In genomic region chr8:111597310-111597709, GRCm38 (mm10) we compare ENCODE assay signal across 9 mouse cellular contexts. TPM values are rescaled to one million over a fixed set of nuclear protein-coding genes. Genes with fewer than 3 reads are reported as not detected.
DNase-seq lines count a peak whose midpoint lies in the region; ATAC-seq lines count a peak whose summit lies in the region.
"Had no signal": no experiment of that assay in that cellular context is flagged by ENCODE, and none has a peak within 500 bp of the region (broad histone marks: within the 10 kb centered on the region; RNA-seq: fewer than 3 reads in every experiment).

No protein-coding gene starts in this region.

- no peak overlapping the region for H3K4me2 ChIP-seq in hindbrain, embryonic 16.5 days (ENCODE audit: low read length)
- H3K4me2 ChIP-seq: forebrain, embryonic 12.5 days had no signal

- no peaks in the 10 kb centered on the region for H3K27me3 ChIP-seq in hindbrain, embryonic 16.5 days (replicated peaks; ENCODE audit: control insufficient read depth, insufficient read depth, low read length)
- H3K27me3 ChIP-seq: forebrain, embryonic 12.5 days had no signal

- peak overlapping the region; percentile 60 for H3K27ac ChIP-seq in hindbrain, embryonic 16.5 days (ENCODE audit: low read depth, low read length)
- H3K27ac ChIP-seq: forebrain, embryonic 12.5 days had no signal

- ATAC-seq in common myeloid progenitor, adult 5-6 weeks (replicated peaks; ENCODE audit: low read depth, poor library complexity, severe bottlenecking): 0 out of 2 replicates have a peak, but pooled peaks have one; percentile 5
- no peak for ATAC-seq in hindbrain, embryonic 16.5 days

- intact Hi-C loops in heart, postnatal 36 days (cut with DNase I): loop anchor here (2.0 kb wide), 2 partner anchors 21 to 59 kb away; no protein-coding TSS in a partner anchor

- WGBS in hindbrain, embryonic 16.5 days: 64% methylated on average over 1 of the region's 1 CpGs

- H3K9me3 ChIP-seq in hindbrain, embryonic 16.5 days (ENCODE audit: control insufficient read depth, low read length): no peaks in the 10 kb centered on the region
- H3K9me3 ChIP-seq: forebrain, embryonic 12.5 days had no signal

- no peak overlapping the region for H3K4me3 ChIP-seq in hindbrain, embryonic 16.5 days (ENCODE audit: low read length)
- H3K4me3 ChIP-seq: forebrain, embryonic 12.5 days had no signal

- peaks cover 25% of the 10 kb centered on the region for H3K4me1 ChIP-seq in hindbrain, embryonic 16.5 days (ENCODE audit: control insufficient read depth, insufficient read depth, low read depth, low read length)

- no peak overlapping the region for H3K9ac ChIP-seq in hindbrain, embryonic 16.5 days (ENCODE audit: low read depth, low read length)
- H3K9ac ChIP-seq: forebrain, embryonic 12.5 days had no signal

- H3K36me3 ChIP-seq in hindbrain, embryonic 16.5 days (ENCODE audit: control insufficient read depth, insufficient read depth, low read length): no peaks in the 10 kb centered on the region
- H3K36me3 ChIP-seq: forebrain, embryonic 12.5 days had no signal

- peak; percentile 94 for DNase-seq in heart, adult 11 months
- no peak for DNase-seq in heart, postnatal 36 days
- peak; percentile 86 for DNase-seq in lung, postnatal 25 days (ENCODE audit: low spot score)
- DNase-seq in frontal cortex, postnatal 14 days (ENCODE audit: low spot score in 2 of 2): no peak
- no peak for DNase-seq in urinary bladder, postnatal 36 days (ENCODE audit: low spot score in 2 of 2)
- DNase-seq in cerebellum, postnatal 10 days: no peak

RNA-seq across cellular contexts. Expression of gene Ldhd, which starts 32.9 kb away (rescaled TPM):
- total RNA-seq in heart, postnatal 36 days (2021): 10 to 100 TPM; 36.7 to 43.6 TPM
- total RNA-seq in common myeloid progenitor, adult 5-6 weeks (2017): 0.32 and 0.87 TPM in 2 replicates
- 1.3 and 1.5 TPM in 2 replicates for polyA plus RNA-seq in hindbrain, embryonic 16.5 days (2015; fragmentation: Nextera tagmentation; extraction: Ambion mirVana)

RNA-seq across cellular contexts. Expression of gene Zfp1, which starts 45.9 kb away (rescaled TPM):
- total RNA-seq in heart, postnatal 36 days (2021): 1 to 10 TPM; 8.1 to 8.4 TPM
- 9.8 and 13.0 TPM in 2 replicates for total RNA-seq in common myeloid progenitor, adult 5-6 weeks (2017)
- polyA plus RNA-seq in hindbrain, embryonic 16.5 days (2015; fragmentation: Nextera tagmentation; extraction: Ambion mirVana): 25.1 and 25.5 TPM in 2 replicates

Comparison
In these comparisons a context has a peak if more than half of its experiments do, and no peak if none do; other contexts are left out.
1. DNase-seq: peak in heart, adult 11 months (single experiment) and lung, postnatal 25 days (single experiment); none in heart, postnatal 36 days (0 of 2), frontal cortex, postnatal 14 days (0 of 2), urinary bladder, postnatal 36 days (0 of 2) and cerebellum, postnatal 10 days (0 of 2).
2. RNA of gene Ldhd, which starts 32.9 kb away (total RNA-seq): 36.7 to 43.6 TPM in heart, postnatal 36 days; 0.32 to 0.87 TPM in common myeloid progenitor, adult 5-6 weeks; every median in the first group is over 10 times any median in the second.